ENCODE assay signal across 8 mouse cellular contexts in genomic region chr8:105413391-105413790, GRCm38 (mm10). TPM values are rescaled to one million over a fixed set of nuclear protein-coding genes. Genes with fewer than 3 reads are reported as not detected.
DNase-seq lines count a peak whose midpoint lies in the region; ATAC-seq and TF ChIP-seq lines count a peak whose summit lies in the region.

Gene Kctd19, minus strand, starts transcription at chr8:105413502.
Gene Lrrc36, plus strand, starts transcription at chr8:105413571.

- H3K27me3 ChIP-seq in heart, postnatal 0 days (ENCODE audit: control insufficient read depth, insufficient read depth, low read length), result peaks cover 20% of the 10 kb centered on the region

- peak within 1 kb of the TSS; percentile 56 for H3K4me2 ChIP-seq in heart, postnatal 0 days (ENCODE audit: low read depth, low read length)

- TF ChIP-seq CTCF in brain, embryonic 14.5 days (IDR thresholded peaks at IDR 0.05; ENCODE audit: borderline replicate concordance, extremely low read depth, insufficient read depth, insufficient read length), result peak; percentile 24; the same call in 1 of the 2 replicates
- TF ChIP-seq CTCF in heart, postnatal 0 days (IDR thresholded peaks at IDR 0.05; ENCODE audit: low read depth), result no peak

- no peak within 1 kb of the TSS for H3K9ac ChIP-seq in heart, postnatal 0 days (replicated peaks; ENCODE audit: low read depth, low read length)

- ATAC-seq in erythroblast, adult 5-6 weeks (replicated peaks; ENCODE audit: low FRiP score, poor library complexity, severe bottlenecking), result peak; percentile 62
- ATAC-seq in heart, postnatal 0 days (ENCODE audit: insufficient read depth, low read depth), result peak; percentile 62
- ATAC-seq in megakaryocyte, adult 5-6 weeks (ENCODE audit: poor library complexity, severe bottlenecking), result peak; percentile 51; the same call in 1 of the 2 replicates

- H3K9me3 ChIP-seq in heart, postnatal 0 days (replicated peaks; ENCODE audit: control insufficient read depth, low read length), result peaks cover 3% of the 10 kb centered on the region; the same call in 1 of the 2 replicates

- H3K4me1 ChIP-seq in heart, postnatal 0 days (ENCODE audit: control insufficient read depth, insufficient read depth), result peaks cover 7% of the 10 kb centered on the region; the same call in 1 of the 2 replicates

- no peak within 1 kb of the TSS for H3K27ac ChIP-seq in heart, postnatal 0 days (ENCODE audit: low read depth)

- H3K36me3 ChIP-seq in heart, postnatal 0 days (replicated peaks; ENCODE audit: control insufficient read depth, insufficient read depth, low read length), result no peaks in the 10 kb centered on the region

- peak; percentile 20 for DNase-seq in MEL-GATA-1-ER (ENCODE audit: extremely low read depth, low read depth)
- DNase-seq in brain, embryonic 14.5 days (ENCODE audit: low read depth), result peak; percentile 32
- DNase-seq in heart, postnatal 0 days (ENCODE audit: low spot score), result no peak
- DNase-seq in kidney, postnatal 25 days, result peak; percentile 43 to 74
- DNase-seq in spleen, postnatal 4 days (ENCODE audit: low spot score in 2 of 2), result peak; percentile 66 to 76
- DNase-seq in right cerebral cortex, adult 18-20 months, result no peak

- TF ChIP-seq EP300 in heart, postnatal 0 days (IDR thresholded peaks at IDR 0.05; ENCODE audit: low read depth), result no peak

- 3% methylated on average over 34 of the region's 34 CpGs for WGBS in heart, postnatal 0 days

- no peak for TF ChIP-seq POLR2A in brain, embryonic 14.5 days (IDR thresholded peaks at IDR 0.05; ENCODE audit: borderline replicate concordance, extremely low read depth, insufficient read depth, insufficient read length, poor library complexity, severe bottlenecking)

- H3K4me3 ChIP-seq in heart, postnatal 0 days (ENCODE audit: low read depth, low read length), result peak within 1 kb of the TSS; percentile 35

RNA-seq across cellular contexts. Expression of gene Kctd19, which starts in this region (rescaled TPM):
- 0.04 and 0.05 TPM in 2 replicates for polyA plus RNA-seq in brain, embryonic 14.5 days (2012; rRNA removed)
- not detected in 2 replicates for total RNA-seq in erythroblast, adult 5-6 weeks (2015; ENCODE audit: low replicate concordance)
- total RNA-seq in erythroblast, adult 5-6 weeks (2017; ENCODE audit: low replicate concordance), result not detected in 2 replicates
- not detected in 2 replicates for total RNA-seq in heart, postnatal 0 days (2014; rRNA removed; ENCODE audit: low replicate concordance)
- polyA plus RNA-seq in heart, postnatal 0 days (2015; fragmentation: Nextera tagmentation; extraction: Ambion mirVana), result not detected in 2 replicates
- total RNA-seq in megakaryocyte, adult 5-6 weeks (2015), result not detected in 2 replicates
- total RNA-seq in megakaryocyte, adult 5-6 weeks (2017), result not detected in 2 replicates

RNA-seq across cellular contexts. Expression of gene Lrrc36, which starts in this region (rescaled TPM):
- polyA plus RNA-seq in brain, embryonic 14.5 days (2012; rRNA removed), result 1.4 and 1.6 TPM in 2 replicates
- 0.96 TPM in 1 of 2 replicates, not detected in the other for total RNA-seq in erythroblast, adult 5-6 weeks (2015; ENCODE audit: low replicate concordance)
- 0.56 and 0.85 TPM in 2 replicates for total RNA-seq in erythroblast, adult 5-6 weeks (2017; ENCODE audit: low replicate concordance)
- 0.23 TPM in 1 of 2 replicates, not detected in the other for total RNA-seq in heart, postnatal 0 days (2014; rRNA removed; ENCODE audit: low replicate concordance)
- polyA plus RNA-seq in heart, postnatal 0 days (2015; fragmentation: Nextera tagmentation; extraction: Ambion mirVana), result 0.36 and 0.56 TPM in 2 replicates
- 0.07 TPM in 1 of 2 replicates, not detected in the other for total RNA-seq in megakaryocyte, adult 5-6 weeks (2015)
- total RNA-seq in megakaryocyte, adult 5-6 weeks (2017), result not detected in 2 replicates

Comparison
In these comparisons a context has a peak if more than half of its experiments do, and no peak if none do; other contexts are left out.
1. Peak in ATAC-seq in erythroblast, adult 5-6 weeks; RNA of the genes that start here not detected or under 1 TPM.
2. Peak in ATAC-seq, H3K4me3 ChIP-seq and H3K4me2 ChIP-seq in heart, postnatal 0 days; RNA of the genes that start here not detected or under 1 TPM.
3. Peak in ATAC-seq in megakaryocyte, adult 5-6 weeks; RNA of the genes that start here not detected or under 1 TPM.
4. DNase-seq: peak in MEL-GATA-1-ER (single experiment), brain, embryonic 14.5 days (single experiment), kidney, postnatal 25 days (2 of 2) and spleen, postnatal 4 days (2 of 2); none in heart, postnatal 0 days (single experiment) and right cerebral cortex, adult 18-20 months (single experiment).
5. Peak in every context shown above with its lines, with median percentiles within 50 percentile points of each other: ATAC-seq.